Mouse (Mus musculus): ENCODE results near the gene Pcnx2.
A peak's percentile ranks its signal among the peaks of the same experiment; 100 is the strongest.

The Pcnx2 gene

GRCm38 (mm10) chr8:125750846-125751245, 147.3 kb downstream of the Pcnx2 start:
- DNase-seq: no peak

- no peak for DNase-seq
These were observed 150.7 kb downstream of the Pcnx2 start for GRCm38 (mm10) chr8:125747390-125747789.

GRCm38 (mm10) chr8:125744914-125745576, 153.1 kb downstream of the Pcnx2 start:
- DNase-seq: no peak

- no peak for DNase-seq
These were observed 155.7 kb downstream of the Pcnx2 start for GRCm38 (mm10) chr8:125742406-125742805.

- DNase-seq: no peak
These were observed 156.3 kb downstream of the Pcnx2 start for GRCm38 (mm10) chr8:125741855-125742254.

GRCm38 (mm10) chr8:125741377-125741776, 156.7 kb downstream of the Pcnx2 start:
- DNase-seq: no peak

GRCm38 (mm10) chr8:125740655-125741054, 157.5 kb downstream of the Pcnx2 start:
- no peak for DNase-seq

- DNase-seq: no peak
These were observed 159.2 kb downstream of the Pcnx2 start for GRCm38 (mm10) chr8:125738956-125739355.

GRCm38 (mm10) chr8:125733964-125734956, 163.9 kb downstream of the Pcnx2 start:
- peak; percentile 92 for DNase-seq

- no peak for DNase-seq
These were observed 168.4 kb downstream of the Pcnx2 start, which contains the start of gene Ntpcr for GRCm38 (mm10) chr8:125729746-125730145. Gene Ntpcr, plus strand, starts transcription at chr8:125729963.

GRCm38 (mm10) chr8:125727797-125728196, 170.3 kb downstream of the Pcnx2 start:
- DNase-seq: no peak

- no peak for DNase-seq
These were observed 171.1 kb downstream of the Pcnx2 start for GRCm38 (mm10) chr8:125726986-125727385.

- no peak for DNase-seq
These were observed 172.0 kb downstream of the Pcnx2 start for GRCm38 (mm10) chr8:125726143-125726542.

GRCm38 (mm10) chr8:125725037-125725820, 172.9 kb downstream of the Pcnx2 start:
- DNase-seq: no peak

- DNase-seq: no peak
These were observed 174.7 kb downstream of the Pcnx2 start for GRCm38 (mm10) chr8:125723437-125723836.

- no peak for DNase-seq
These were observed 175.4 kb downstream of the Pcnx2 start for GRCm38 (mm10) chr8:125722675-125723074.

- DNase-seq: no peak
These were observed 179.2 kb downstream of the Pcnx2 start for GRCm38 (mm10) chr8:125718914-125719313.

GRCm38 (mm10) chr8:125716613-125717012, 181.5 kb downstream of the Pcnx2 start:
- DNase-seq: no peak

GRCm38 (mm10) chr8:125716211-125716610, 181.9 kb downstream of the Pcnx2 start:
- no peak for DNase-seq

GRCm38 (mm10) chr8:125711514-125711913, 186.6 kb downstream of the Pcnx2 start:
- no peak for DNase-seq

GRCm38 (mm10) chr8:125709171-125709570, 188.9 kb downstream of the Pcnx2 start:
- no peak for DNase-seq

- DNase-seq: no peak
These were observed 192.3 kb downstream of the Pcnx2 start for GRCm38 (mm10) chr8:125705816-125706215.

- DNase-seq: no peak
These were observed 193.7 kb downstream of the Pcnx2 start for GRCm38 (mm10) chr8:125704434-125704833.

All from right cerebral cortex, postnatal 4 days (tissue).